Mouse (Mus musculus): ENCODE measurements around the gene Ano10. TPM values are rescaled to one million over a fixed set of nuclear protein-coding genes. Genes with fewer than 3 reads are reported as not detected.

Ano10 gene
- total and polyA plus RNA-seq, 2 experiments from 2014 or later: 32.0 to 35.3 TPM

DNA sequence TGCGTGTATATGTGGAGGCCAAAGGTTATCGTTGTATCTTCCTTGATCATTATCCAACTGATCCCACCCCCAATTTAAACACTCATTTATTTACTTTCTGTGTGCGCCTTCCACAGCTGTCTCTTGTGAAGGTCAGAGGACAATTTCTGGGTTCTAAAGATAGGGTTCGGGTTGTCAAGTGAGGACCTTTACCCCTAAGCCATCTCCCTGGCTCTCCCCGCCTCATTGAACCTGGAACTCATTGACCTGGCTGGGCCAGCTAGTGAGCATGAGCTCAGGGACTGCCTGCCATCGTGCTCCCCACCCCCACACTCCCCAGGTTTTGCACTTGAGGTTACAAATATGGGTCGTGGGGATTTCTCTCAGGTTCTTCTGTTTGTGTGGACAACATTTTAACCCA, 162.1 kb downstream of the Ano10 start:
- 86% methylated on average over 7 of the region's 7 CpGs for WGBS
- no peaks in the 10 kb centered on the region for H3K27me3 ChIP-seq (ENCODE audit: insufficient read depth, low read length)
- TF ChIP-seq CTCF (IDR thresholded peaks at IDR 0.05; ENCODE audit: low read depth): no peak
- H3K4me1 ChIP-seq (ENCODE audit: insufficient read depth): no peaks in the 10 kb centered on the region
- peaks cover 8% of the 10 kb centered on the region for H3K36me3 ChIP-seq (ENCODE audit: insufficient read depth)
- H3K4me3 ChIP-seq (ENCODE audit: low read depth, low read length): no peak overlapping the region
- no peak overlapping the region for H3K27ac ChIP-seq (ENCODE audit: low read depth, low read length)
- H3K9ac ChIP-seq: no peak overlapping the region
- no peaks in the 10 kb centered on the region for H3K9me3 ChIP-seq (ENCODE audit: low read length)
- H3K4me2 ChIP-seq (ENCODE audit: low read depth): no peak overlapping the region
- ATAC-seq: no peak
- no peak for DNase-seq

DNA sequence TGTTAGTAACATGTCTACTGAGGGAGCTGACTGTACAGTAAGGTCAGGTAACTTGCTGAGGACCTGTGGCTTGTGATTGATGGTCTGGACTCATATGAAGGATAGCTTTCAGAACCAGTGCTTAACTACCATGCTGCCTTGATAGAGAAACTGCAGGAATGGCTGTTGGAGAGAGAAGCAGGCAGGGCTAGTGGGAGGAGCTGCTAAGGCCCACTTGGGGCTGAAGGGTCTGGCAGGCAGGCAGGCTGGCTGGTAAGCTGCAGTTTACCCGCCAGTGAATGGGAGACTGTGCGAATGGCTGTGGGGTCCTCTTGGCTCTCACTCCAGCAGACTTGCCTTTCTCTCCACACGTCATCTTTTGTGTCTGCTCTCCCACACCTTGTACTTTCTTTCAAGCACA, 163.6 kb downstream of the Ano10 start:
- Histone ChIP-seq H3K36me3 (ENCODE audit: insufficient read depth) (peaks cover 6% of the 10 kb centered on the region), H3K9me3 (ENCODE audit: low read length) (no peaks in the 10 kb centered on the region), H3K27ac (ENCODE audit: low read depth, low read length) (no peak overlapping the region), H3K9ac (no peak overlapping the region), H3K4me1 (ENCODE audit: insufficient read depth) (no peaks in the 10 kb centered on the region), H3K4me2 (ENCODE audit: low read depth) (no peak overlapping the region), H3K27me3 (ENCODE audit: insufficient read depth, low read length) (no peaks in the 10 kb centered on the region), H3K4me3 (ENCODE audit: low read depth, low read length) (no peak overlapping the region)
- ATAC-seq: no peak
- no peak for TF ChIP-seq CTCF (IDR thresholded peaks at IDR 0.05; ENCODE audit: low read depth)
- 19% methylated on average over 3 of the region's 3 CpGs for WGBS
- DNase-seq: no peak

DNA sequence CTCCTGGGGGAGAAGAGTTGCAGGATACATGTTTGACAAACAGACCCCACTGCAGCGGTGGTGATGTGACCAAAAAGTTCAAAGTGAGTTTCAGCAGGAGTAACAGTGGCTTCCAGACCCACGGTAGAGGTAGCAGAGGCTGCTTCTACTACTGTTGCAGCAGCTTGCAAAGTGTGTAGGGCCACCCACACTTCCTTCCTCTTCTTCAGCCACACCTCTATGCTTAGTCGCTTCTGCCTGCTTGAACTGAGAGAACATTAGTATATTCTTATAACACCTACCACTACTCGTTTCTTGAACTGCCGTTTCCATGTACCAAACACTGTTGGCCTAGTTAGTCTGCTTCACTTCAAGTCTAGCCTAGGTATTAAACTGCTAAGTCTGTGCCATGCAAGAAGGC, 165.5 kb downstream of the Ano10 start:
- H3K36me3 ChIP-seq (ENCODE audit: insufficient read depth): no peaks in the 10 kb centered on the region
- no peaks in the 10 kb centered on the region for H3K27me3 ChIP-seq (ENCODE audit: insufficient read depth, low read length)
- no peak overlapping the region for H3K4me2 ChIP-seq (ENCODE audit: low read depth)
- H3K9me3 ChIP-seq (ENCODE audit: low read length): no peaks in the 10 kb centered on the region
- no peak overlapping the region for H3K9ac ChIP-seq
- no peak for DNase-seq
- ATAC-seq: no peak
- TF ChIP-seq CTCF (IDR thresholded peaks at IDR 0.05; ENCODE audit: low read depth): no peak
- no peaks in the 10 kb centered on the region for H3K4me1 ChIP-seq (ENCODE audit: insufficient read depth)
- no peak overlapping the region for H3K4me3 ChIP-seq (ENCODE audit: low read depth, low read length)
- no peak overlapping the region for H3K27ac ChIP-seq (ENCODE audit: low read depth, low read length)
- 79% methylated on average over 5 of the region's 5 CpGs for WGBS

DNA sequence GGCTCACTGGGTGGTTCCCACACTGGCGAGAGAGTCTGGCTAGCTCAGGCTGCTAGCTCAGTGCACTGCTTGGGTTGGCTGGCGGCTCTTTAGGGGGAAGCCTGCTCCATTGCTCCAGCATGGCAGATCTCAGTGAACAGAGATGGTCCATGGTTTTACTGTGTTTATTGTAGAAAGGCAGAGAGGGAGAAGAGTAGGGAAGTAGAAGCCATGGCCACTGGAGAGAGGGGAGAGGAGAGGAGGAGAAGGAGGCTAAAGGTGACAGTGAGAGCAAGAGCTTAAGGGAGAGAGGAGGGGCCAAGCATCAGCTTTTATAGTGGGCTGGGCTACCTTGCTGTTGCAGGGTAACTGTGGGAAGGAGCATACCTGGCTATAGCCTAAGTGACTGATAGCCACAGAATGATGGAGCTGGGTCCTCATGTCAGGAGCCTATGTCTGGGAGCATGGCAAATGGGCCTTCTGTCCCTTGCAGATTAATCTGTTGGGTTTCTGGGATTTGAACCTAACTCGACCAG, 166.9 kb downstream of the Ano10 start:
- Histone ChIP-seq H3K27me3 (ENCODE audit: insufficient read depth, low read length) (no peaks in the 10 kb centered on the region), H3K4me2 (ENCODE audit: low read depth) (no peak overlapping the region), H3K4me1 (ENCODE audit: insufficient read depth) (no peaks in the 10 kb centered on the region), H3K27ac (ENCODE audit: low read depth, low read length) (no peak overlapping the region), H3K4me3 (ENCODE audit: low read depth, low read length) (no peak overlapping the region), H3K36me3 (ENCODE audit: insufficient read depth) (no peaks in the 10 kb centered on the region), H3K9me3 (ENCODE audit: low read length) (no peaks in the 10 kb centered on the region), H3K9ac (no peak overlapping the region)
- no peak for DNase-seq
- no peak for TF ChIP-seq CTCF (IDR thresholded peaks at IDR 0.05; ENCODE audit: low read depth)
- WGBS: 73% methylated on average over 3 of the region's 3 CpGs
- ATAC-seq: no peak

DNA sequence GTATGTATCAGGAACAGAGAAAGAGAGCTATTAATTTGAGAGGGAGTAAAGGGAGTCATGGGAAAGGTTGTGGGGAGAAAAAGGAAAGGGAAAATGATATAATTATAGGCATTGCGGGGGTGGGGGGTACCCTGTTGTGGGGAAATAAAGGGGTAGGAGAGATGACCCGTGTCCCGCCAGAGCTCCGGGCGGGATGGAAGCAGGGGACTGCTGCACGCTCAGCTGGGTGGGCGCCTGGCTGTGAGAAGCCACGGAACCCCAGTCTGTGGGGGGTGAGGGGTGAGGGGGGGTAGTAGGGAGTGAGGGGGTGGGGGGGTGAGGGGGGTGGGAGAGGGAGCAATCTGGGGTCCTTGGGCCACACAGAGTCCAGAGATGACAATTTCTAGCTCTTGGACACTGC, 167.4 kb downstream of the Ano10 start:
- Histone ChIP-seq H3K4me2 (ENCODE audit: low read depth) (no peak overlapping the region), H3K9me3 (ENCODE audit: low read length) (no peaks in the 10 kb centered on the region), H3K27me3 (ENCODE audit: insufficient read depth, low read length) (no peaks in the 10 kb centered on the region), H3K4me1 (ENCODE audit: insufficient read depth) (no peaks in the 10 kb centered on the region), H3K4me3 (ENCODE audit: low read depth, low read length) (no peak overlapping the region), H3K36me3 (ENCODE audit: insufficient read depth) (no peaks in the 10 kb centered on the region), H3K27ac (ENCODE audit: low read depth, low read length) (no peak overlapping the region), H3K9ac (no peak overlapping the region)
- WGBS: 80% methylated on average over 8 of the region's 8 CpGs
- DNase-seq: no peak
- no peak for ATAC-seq
- TF ChIP-seq CTCF (IDR thresholded peaks at IDR 0.05; ENCODE audit: low read depth): no peak

Small RNAs within 50 kb of the gene (microRNA-seq; reads per million reads assigned to microRNA genes)
- gene Mir8106: 0 to 0.12 reads per million in 2 experiments

Other genes starting within 250 kb of the Ano10 start
- gene Snrk, start 177.2 kb downstream of the Ano10 start, total RNA-seq (2014; rRNA removed): 99.8 and 109 TPM in 2 replicates
- gene Snrk, start 177.2 kb downstream of the Ano10 start, polyA plus RNA-seq (2015; fragmentation: Nextera tagmentation; extraction: Ambion mirVana): 57.7 and 82.3 TPM in 2 replicates
- gene Abhd5, start 57.2 kb upstream of the Ano10 start, total RNA-seq (2014; rRNA removed): 33.9 and 34.9 TPM in 2 replicates
- 25.4 and 28.2 TPM in 2 replicates for gene Abhd5, start 57.2 kb upstream of the Ano10 start, polyA plus RNA-seq (2015; fragmentation: Nextera tagmentation; extraction: Ambion mirVana)

Measured in forebrain, postnatal 0 days (tissue).